Mouse (Mus musculus) natural killer cell, adult 2 months (primary cell): ENCODE results near the gene Coq8a.

Experiments used
- DNase-seq, 2 experiments: peaks; one replicate each; pipeline ENCODE4 v3.0.0; 2022; ENCODE audit warnings: low spot score in 2 of 2

Coq8a gene

GRCm38 (mm10) chr1:180118233-180118632 is 81.2 kb downstream of the Coq8a start:
- no peak for DNase-seq

GRCm38 (mm10) chr1:180116525-180116924 is 82.9 kb downstream of the Coq8a start:
- DNase-seq: no peak
